In genomic region chr7:98195151-98195801, GRCm38 (mm10) we compare ENCODE assay signal across 19 mouse cellular contexts. TPM values are rescaled to one million over a fixed set of nuclear protein-coding genes. Genes with fewer than 3 reads are reported as not detected.
DNase-seq lines count a peak whose midpoint lies in the region; ATAC-seq and TF ChIP-seq lines count a peak whose summit lies in the region.
"Had no signal": no experiment of that assay in that cellular context is flagged by ENCODE, and none has a peak within 500 bp of the region (broad histone marks: within the 10 kb centered on the region; RNA-seq: fewer than 3 reads in every experiment).

No protein-coding gene starts in this region.

- ATAC-seq in liver, embryonic 12.5 days: no peak
- no peak for ATAC-seq in liver, postnatal 0 days
- ATAC-seq: inflammation-experienced regulatory T-cells, adult 6 months had no signal

- H3K9ac ChIP-seq in liver, adult 2 months (ENCODE audit: low read depth, low read length): no peak overlapping the region
- H3K9ac ChIP-seq in liver, embryonic 12.5 days: no peak overlapping the region
- no peak overlapping the region for H3K9ac ChIP-seq in liver, postnatal 0 days (replicated peaks)
- H3K9ac ChIP-seq: heart, embryonic 13.5 days; liver, embryonic 14.5 days had no signal

- H3K27me3 ChIP-seq in liver, adult 2 months (ENCODE audit: control insufficient read depth, insufficient read depth, low read length): peaks cover 12% of the 10 kb centered on the region
- peaks cover 70% of the 10 kb centered on the region for H3K27me3 ChIP-seq in liver, embryonic 12.5 days (replicated peaks)
- peaks cover 64% of the 10 kb centered on the region for H3K27me3 ChIP-seq in embryonic facial prominence, embryonic 10.5 days (replicated peaks; ENCODE audit: low read depth, poor library complexity, severe bottlenecking)
- peaks cover 40% of the 10 kb centered on the region for H3K27me3 ChIP-seq in liver, postnatal 0 days (ENCODE audit: insufficient read depth, low read length)
- H3K27me3 ChIP-seq: CH12.LX had no signal

- no peaks in the 10 kb centered on the region for H3K9me3 ChIP-seq in liver, embryonic 12.5 days (replicated peaks)
- no peaks in the 10 kb centered on the region for H3K9me3 ChIP-seq in embryonic facial prominence, embryonic 10.5 days
- no peaks in the 10 kb centered on the region for H3K9me3 ChIP-seq in liver, postnatal 0 days (ENCODE audit: low read length)
- H3K9me3 ChIP-seq: heart, embryonic 13.5 days; hindbrain, embryonic 10.5 days had no signal

- no peaks in the 10 kb centered on the region for H3K79me2 ChIP-seq in liver, adult 2 months (ENCODE audit: control insufficient read depth, insufficient read depth, low read length)

- TF ChIP-seq EP300 in liver, postnatal 0 days (IDR thresholded peaks at IDR 0.05; ENCODE audit: low read depth): no peak

- no peaks in the 10 kb centered on the region for H3K36me3 ChIP-seq in liver, adult 2 months (ENCODE audit: control insufficient read depth, insufficient read depth, low read length)
- H3K36me3 ChIP-seq in liver, embryonic 12.5 days: no peaks in the 10 kb centered on the region
- H3K36me3 ChIP-seq in embryonic facial prominence, embryonic 10.5 days (replicated peaks): no peaks in the 10 kb centered on the region
- no peaks in the 10 kb centered on the region for H3K36me3 ChIP-seq in liver, postnatal 0 days (replicated peaks; ENCODE audit: insufficient read depth, low read length)
- H3K36me3 ChIP-seq: heart, embryonic 13.5 days; hindbrain, embryonic 10.5 days had no signal

- peak; percentile 61 for DNase-seq in liver, adult 2 months (ENCODE audit: extremely low read depth, low read depth, low spot score)
- DNase-seq in NIH3T3 (ENCODE audit: low read depth): peak; percentile 29
- DNase-seq in embryonic facial prominence, embryonic 10.5 days (ENCODE audit: low spot score): peak; percentile 51
- DNase-seq in liver, postnatal 0 days: peak; percentile 14
- no peak for DNase-seq in lung, adult 2 months
- DNase-seq in cerebellum, adult 18-20 months: no peak
- DNase-seq: adrenal gland, postnatal 14 days; cerebellum, postnatal 36 days; gastrocnemius, postnatal 10 days; right cerebral cortex, postnatal 4 days; thymus, postnatal 25 days had no signal

- H3K4me3 ChIP-seq in liver, adult 2 months (ENCODE audit: insufficient read depth, low read depth, low read length): no peak overlapping the region
- no peak overlapping the region for H3K4me3 ChIP-seq in liver, embryonic 12.5 days
- H3K4me3 ChIP-seq in embryonic facial prominence, embryonic 10.5 days: no peak overlapping the region
- no peak overlapping the region for H3K4me3 ChIP-seq in liver, postnatal 0 days (ENCODE audit: low read depth, low read length)
- no peak overlapping the region for H3K4me3 ChIP-seq in lung, adult 2 months (replicated peaks; ENCODE audit: extremely low read depth, low read depth, low read length)
- H3K4me3 ChIP-seq: layer of hippocampus, adult 2 months had no signal

- no peak for TF ChIP-seq POLR2A in liver, adult 2 months (IDR thresholded peaks at IDR 0.05; ENCODE audit: extremely low read depth, insufficient read depth, low read length)
- no peak for TF ChIP-seq POLR2A in lung, adult 2 months (IDR thresholded peaks at IDR 0.05; ENCODE audit: borderline replicate concordance, extremely low read depth, low read depth, low read length)

- no peak for TF ChIP-seq CTCF in liver, adult 2 months (IDR thresholded peaks at IDR 0.05; ENCODE audit: low read depth, low read length)
- no peak for TF ChIP-seq CTCF in liver, postnatal 0 days (IDR thresholded peaks at IDR 0.05; ENCODE audit: low read depth)
- no peak for TF ChIP-seq CTCF in lung, adult 2 months (IDR thresholded peaks at IDR 0.05; ENCODE audit: insufficient read depth, low read length)

- H3K27ac ChIP-seq in liver, adult 2 months (replicated peaks; ENCODE audit: insufficient read depth, low read depth, low read length): no peak overlapping the region
- H3K27ac ChIP-seq in liver, embryonic 12.5 days: no peak overlapping the region
- no peak overlapping the region for H3K27ac ChIP-seq in embryonic facial prominence, embryonic 10.5 days (replicated peaks)
- no peak overlapping the region for H3K27ac ChIP-seq in liver, postnatal 0 days (ENCODE audit: low read depth)
- H3K27ac ChIP-seq: heart, embryonic 13.5 days; hindbrain, embryonic 10.5 days; layer of hippocampus, adult 2 months; liver, embryonic 14.5 days had no signal

- peaks cover 7% of the 10 kb centered on the region for H3K4me1 ChIP-seq in liver, adult 2 months (ENCODE audit: control insufficient read depth, insufficient read depth, low read length)
- H3K4me1 ChIP-seq in liver, embryonic 12.5 days: peaks cover 19% of the 10 kb centered on the region
- peaks cover 16% of the 10 kb centered on the region for H3K4me1 ChIP-seq in embryonic facial prominence, embryonic 10.5 days
- H3K4me1 ChIP-seq in liver, postnatal 0 days (ENCODE audit: insufficient read depth): peaks cover 17% of the 10 kb centered on the region
- H3K4me1 ChIP-seq in lung, adult 2 months (ENCODE audit: control insufficient read depth, insufficient read depth, low read length): peaks cover 11% of the 10 kb centered on the region

- 23% methylated on average over 10 of the region's 10 CpGs for WGBS in liver, adult 2 months
- WGBS in liver, embryonic 12.5 days (ENCODE audit: insufficient replicate concordance): 26% methylated on average over 10 of the region's 10 CpGs
- 39% methylated on average over 10 of the region's 10 CpGs for WGBS in embryonic facial prominence, embryonic 10.5 days
- WGBS in liver, postnatal 0 days (ENCODE audit: insufficient replicate concordance): 32% methylated on average over 10 of the region's 10 CpGs
- 46% methylated on average over 10 of the region's 10 CpGs for WGBS in lung, adult 2 months

- H3K4me2 ChIP-seq in liver, embryonic 12.5 days: no peak overlapping the region
- no peak overlapping the region for H3K4me2 ChIP-seq in liver, postnatal 0 days (ENCODE audit: low read depth, low read length)

RNA-seq across cellular contexts. Expression of gene B3gnt6, which starts 4.0 kb away (rescaled TPM):
- not detected in 2 replicates for total RNA-seq in liver, adult 2 months (2014; rRNA removed)
- 0.04 and 0.12 TPM in 2 replicates for polyA plus RNA-seq in liver, adult 2 months (2012; rRNA removed)
- polyA plus RNA-seq in liver, embryonic 12.5 days (2016; fragmentation: Nextera tagmentation; extraction: Ambion mirVana): not detected in 2 replicates
- not detected in 2 replicates for polyA plus RNA-seq in embryonic facial prominence, embryonic 10.5 days (2016; fragmentation: Nextera tagmentation; extraction: Ambion mirVana)
- 0.05 TPM in 2 replicates for polyA plus RNA-seq in liver, postnatal 0 days (2015; fragmentation: Nextera tagmentation; extraction: Ambion mirVana)
- polyA plus RNA-seq in lung, adult 2 months (2012; rRNA removed): 1.5 and 2.1 TPM in 2 replicates
- total RNA-seq: CH12.LX; gastrocnemius, postnatal 10 days had no signal
- polyA plus RNA-seq: heart, embryonic 13.5 days had no signal

RNA-seq across cellular contexts. Expression of gene Capn5, which starts 17.2 kb away (rescaled TPM):
- total RNA-seq in liver, adult 2 months (2014; rRNA removed): 1.0 and 1.6 TPM in 2 replicates
- polyA plus RNA-seq in liver, adult 2 months (2012; rRNA removed): 2.2 TPM in 2 replicates
- polyA plus RNA-seq in liver, embryonic 12.5 days (2016; fragmentation: Nextera tagmentation; extraction: Ambion mirVana): 20.0 and 23.5 TPM in 2 replicates
- 4.7 and 5.1 TPM in 2 replicates for polyA plus RNA-seq in embryonic facial prominence, embryonic 10.5 days (2016; fragmentation: Nextera tagmentation; extraction: Ambion mirVana)
- polyA plus RNA-seq in liver, postnatal 0 days (2015; fragmentation: Nextera tagmentation; extraction: Ambion mirVana): 4.4 and 4.5 TPM in 2 replicates
- polyA plus RNA-seq in lung, adult 2 months (2012; rRNA removed): 19.0 and 22.2 TPM in 2 replicates

RNA-seq across cellular contexts. Expression of gene Omp, which starts 50.0 kb away (rescaled TPM):
- total RNA-seq in liver, adult 2 months (2014; rRNA removed): 0.07 and 0.18 TPM in 2 replicates
- polyA plus RNA-seq in liver, adult 2 months (2012; rRNA removed): 0.12 and 0.22 TPM in 2 replicates
- polyA plus RNA-seq in liver, embryonic 12.5 days (2016; fragmentation: Nextera tagmentation; extraction: Ambion mirVana): 0.89 TPM in 2 replicates
- polyA plus RNA-seq in embryonic facial prominence, embryonic 10.5 days (2016; fragmentation: Nextera tagmentation; extraction: Ambion mirVana): 0.18 TPM in 1 of 2 replicates, not detected in the other
- polyA plus RNA-seq in liver, postnatal 0 days (2015; fragmentation: Nextera tagmentation; extraction: Ambion mirVana): 0.23 and 0.27 TPM in 2 replicates
- 0.26 and 0.32 TPM in 2 replicates for polyA plus RNA-seq in lung, adult 2 months (2012; rRNA removed)
- total RNA-seq: megakaryocyte, adult 5-6 weeks had no signal
- polyA plus RNA-seq: inflammation-experienced regulatory T-cells, adult 6 months had no signal

Comparison
In these comparisons a context has a peak if more than half of its experiments do, and no peak if none do; other contexts are left out.
1. DNase-seq: peak in liver, adult 2 months (single experiment), NIH3T3 (single experiment), embryonic facial prominence, embryonic 10.5 days (single experiment) and liver, postnatal 0 days (single experiment); none in lung, adult 2 months (single experiment) and cerebellum, adult 18-20 months (0 of 2).